Mouse (Mus musculus): ENCODE results near the gene Dnajc12.
"Not testable (repeated sequence)": the region's sequence is repeated elsewhere in the genome, so short reads cannot be mapped to it uniquely, and the experiment has no call there.

Gene Dnajc12

DNA sequence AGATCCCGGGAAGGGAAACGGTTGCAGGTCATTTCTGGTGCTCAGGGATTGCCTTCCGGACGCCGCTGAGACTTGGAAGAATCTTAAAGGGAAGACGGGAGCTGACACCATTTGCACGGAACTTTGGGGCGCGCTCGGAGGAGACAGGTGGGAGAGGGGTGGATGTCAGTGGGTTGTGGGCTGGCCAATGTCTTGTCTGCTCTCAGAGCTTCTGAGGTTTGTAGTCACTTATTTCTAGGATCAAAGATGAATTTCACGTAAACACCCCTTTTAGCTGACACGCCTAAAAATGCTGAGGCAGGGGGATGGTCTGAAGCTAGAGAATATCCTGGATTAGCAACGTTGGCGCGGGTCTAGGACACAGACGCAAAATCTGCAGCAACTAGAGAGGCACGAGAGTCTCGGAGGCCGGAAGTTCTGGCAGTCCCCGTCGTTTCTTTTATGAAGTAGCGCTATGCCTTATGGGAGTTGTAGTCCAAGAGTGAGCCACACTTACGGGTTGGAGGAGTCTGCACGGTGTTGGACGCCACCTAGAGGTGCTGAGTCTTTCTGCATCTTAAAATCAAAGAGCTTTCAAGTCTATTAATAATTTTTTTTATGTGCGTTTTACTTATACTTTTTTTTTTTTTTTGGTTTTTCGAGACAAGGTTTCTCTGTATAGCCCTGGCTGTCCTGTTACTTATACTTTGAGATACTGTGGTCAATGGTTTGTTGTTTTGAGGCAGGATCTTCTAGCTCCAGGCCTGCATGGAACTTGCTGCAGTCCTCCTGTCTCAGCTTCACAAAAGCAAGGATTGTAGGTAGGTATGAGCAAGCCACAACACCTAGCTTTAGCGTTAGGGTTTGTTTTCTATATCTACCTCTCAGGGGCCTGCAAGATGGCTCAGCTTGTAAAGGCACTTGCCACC is at the start of gene Dnajc12:
TSS of gene Dnajc12 (plus strand) at position 72 of the 908 bp plus-strand sequence.
- peak; percentile 86 for DNase-seq (ENCODE audit: low spot score)

DNA sequence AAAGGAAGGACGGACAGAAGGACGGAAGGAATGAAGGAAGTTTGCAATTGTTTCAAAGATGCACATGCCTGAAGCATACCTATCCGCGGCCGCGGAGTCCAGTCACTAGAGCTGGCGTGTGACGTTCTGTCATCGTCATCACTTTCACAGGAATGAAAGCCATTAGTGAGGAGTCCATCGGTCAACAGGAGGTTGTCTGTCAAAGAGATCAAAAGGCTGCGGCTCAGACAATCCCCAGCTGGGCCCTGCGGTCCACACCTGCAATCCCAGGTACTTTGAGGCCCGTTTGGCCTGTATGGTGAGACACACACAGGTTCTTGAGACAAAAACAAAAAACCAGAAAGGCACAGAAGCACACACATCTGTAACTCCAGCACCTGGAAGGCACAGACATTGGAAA is 45.3 kb upstream of the Dnajc12 start:
- no peak for DNase-seq (ENCODE audit: low spot score)

DNA sequence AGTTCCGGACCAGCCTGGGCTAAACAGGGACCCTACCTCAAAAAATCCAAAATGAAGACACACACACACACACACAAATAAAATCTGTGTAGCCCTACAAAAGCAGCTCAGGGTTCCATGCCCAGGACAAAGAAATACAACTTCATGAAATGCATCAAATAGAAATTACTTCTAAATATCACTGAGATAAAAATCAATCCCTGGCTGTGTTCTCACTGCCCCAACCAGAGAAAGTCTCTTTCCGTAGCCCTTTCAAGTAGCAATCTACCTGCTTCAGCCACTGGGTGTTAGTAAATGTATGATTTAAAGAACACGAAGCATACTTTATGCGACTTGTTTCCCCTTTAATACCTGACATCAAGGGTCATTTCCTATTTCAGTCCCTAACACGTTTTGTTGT is 44.9 kb upstream of the Dnajc12 start:
- DNase-seq (ENCODE audit: low spot score): no peak

- peak; percentile 79 for DNase-seq (ENCODE audit: low spot score)
Observed at GRCm38 (mm10) chr10:63337951-63338836, 44.0 kb upstream of the Dnajc12 start.

DNA sequence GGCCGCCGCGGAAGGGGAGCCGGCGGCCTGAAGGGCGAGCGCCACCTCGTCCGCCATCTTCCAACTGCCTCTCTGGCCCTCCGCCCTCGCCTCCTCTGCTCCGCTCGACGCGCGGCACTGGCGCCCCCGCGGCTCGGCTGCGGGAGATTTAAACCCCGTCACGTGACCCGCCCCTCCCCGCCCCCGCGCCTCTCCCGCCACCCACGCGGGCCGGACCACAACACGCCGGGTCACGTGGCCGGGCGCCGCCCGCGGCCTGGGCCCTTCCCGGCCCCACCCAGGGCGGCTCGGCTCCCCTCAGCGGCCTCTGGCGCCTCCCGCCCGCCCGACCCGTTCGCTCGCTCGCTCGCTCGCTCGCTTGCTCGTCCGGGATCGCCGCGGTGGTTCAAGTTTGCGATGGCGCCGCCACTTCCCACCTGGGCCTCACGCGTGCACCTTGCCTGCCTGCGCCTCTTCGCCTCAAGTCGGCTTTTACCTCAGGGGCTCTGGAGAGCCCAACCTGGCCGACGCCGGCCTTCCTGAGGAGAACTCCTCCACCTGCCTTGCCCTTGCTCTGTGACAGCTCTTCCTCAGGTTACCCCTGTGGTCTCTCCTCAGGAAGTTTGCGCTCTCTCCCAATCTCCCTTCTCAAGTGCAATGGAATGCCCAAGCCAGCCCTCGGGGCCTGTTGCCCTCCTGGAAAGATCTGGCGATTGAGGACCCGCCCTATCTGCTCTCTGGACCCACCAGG is 43.2 kb upstream of the Dnajc12 start:
- DNase-seq (ENCODE audit: low spot score): peak; percentile 91

GRCm38 (mm10) chr10:63341351-63341750 is 40.9 kb upstream of the Dnajc12 start:
- DNase-seq (ENCODE audit: low spot score): no peak

GRCm38 (mm10) chr10:63344751-63345150 is 37.5 kb upstream of the Dnajc12 start:
- DNase-seq (ENCODE audit: low spot score): no peak

- DNase-seq (ENCODE audit: low spot score): no peak
Observed at GRCm38 (mm10) chr10:63348291-63348690, 34.0 kb upstream of the Dnajc12 start.

DNA sequence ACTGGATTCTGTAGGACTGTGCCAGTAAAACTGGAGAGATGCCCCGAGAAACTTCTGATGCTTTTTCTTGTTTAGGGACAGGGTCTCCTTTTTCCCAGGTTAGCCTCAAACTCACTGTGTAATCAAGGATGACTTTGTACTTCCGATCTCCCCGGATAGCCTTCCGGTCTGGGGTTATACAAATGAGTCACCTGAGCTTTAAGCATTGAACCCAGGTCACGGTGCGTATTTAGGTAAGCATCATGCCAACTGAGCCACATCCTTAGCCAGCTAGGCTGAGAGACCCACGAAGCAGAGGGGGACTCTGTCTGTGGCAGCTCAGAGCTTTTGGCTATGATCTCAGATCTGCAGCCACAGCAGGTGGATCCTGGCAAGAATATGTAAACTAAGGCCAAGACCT is 31.6 kb upstream of the Dnajc12 start:
- DNase-seq (ENCODE audit: low spot score): no peak

DNA sequence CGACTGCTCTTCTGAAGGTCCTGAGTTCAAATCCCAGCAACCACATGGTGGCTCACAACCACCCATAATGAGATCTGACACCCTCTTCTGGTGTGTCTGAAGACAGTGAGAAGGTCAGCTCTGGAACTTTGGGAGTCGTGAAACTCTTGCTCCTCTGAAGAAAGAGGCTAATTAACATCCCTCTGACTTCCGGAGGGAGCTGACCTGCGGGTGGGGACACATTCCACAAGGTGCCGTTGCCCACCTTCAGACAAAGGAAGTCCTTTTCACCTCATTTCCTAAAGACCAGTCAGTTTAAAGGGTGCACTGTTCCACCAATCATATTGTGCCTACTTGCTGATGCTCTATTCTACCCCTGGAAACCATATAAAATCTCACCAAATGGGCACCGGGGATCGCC is 31.1 kb upstream of the Dnajc12 start:
- not testable (repeated sequence) for DNase-seq (ENCODE audit: low spot score)

DNA sequence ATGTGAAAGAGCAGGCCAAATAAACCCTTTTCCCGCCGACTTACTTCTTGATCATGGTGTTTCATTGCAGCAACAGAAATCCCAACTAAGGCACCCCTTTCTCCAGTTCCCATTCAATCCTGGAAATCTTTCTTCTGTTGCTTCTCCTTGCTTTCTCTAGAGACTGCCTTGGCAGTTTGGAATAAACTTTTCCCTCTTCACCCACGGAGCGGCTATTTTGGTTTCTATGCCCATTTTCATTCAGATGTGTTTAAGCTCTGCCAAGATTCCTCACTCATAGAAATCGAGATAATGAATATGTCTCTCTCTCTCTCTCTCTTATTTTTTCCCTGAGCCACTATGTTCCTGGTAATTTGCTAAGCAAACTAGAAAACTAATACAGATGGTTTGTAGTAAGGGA is 30.1 kb upstream of the Dnajc12 start:
- no peak for DNase-seq (ENCODE audit: low spot score)

GRCm38 (mm10) chr10:63360502-63360901 is 21.7 kb upstream of the Dnajc12 start:
- no peak for DNase-seq (ENCODE audit: low spot score)

- DNase-seq (ENCODE audit: low spot score): no peak
Observed at GRCm38 (mm10) chr10:63365918-63366455, 16.3 kb upstream of the Dnajc12 start.

DNA sequence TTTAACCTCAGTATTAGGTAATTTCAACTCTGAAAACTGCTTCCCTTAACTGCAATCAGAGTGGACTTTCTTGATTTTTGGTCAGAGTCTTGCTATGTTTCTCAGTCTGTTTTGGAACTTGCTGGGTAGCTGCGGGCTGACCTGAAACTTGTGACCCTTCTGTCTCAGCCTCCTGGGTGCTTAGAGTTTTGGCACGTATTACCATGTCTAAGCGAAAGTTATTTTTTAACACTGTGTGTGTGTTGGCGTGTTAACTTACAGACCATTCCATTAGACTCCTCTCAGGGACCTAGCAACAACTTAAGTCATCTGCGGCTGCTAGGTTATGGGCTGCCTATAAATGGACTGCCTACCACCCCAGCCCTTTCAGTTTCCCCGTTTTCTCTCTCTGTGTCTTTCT is 14.9 kb upstream of the Dnajc12 start:
- DNase-seq (ENCODE audit: low spot score): no peak

- DNase-seq (ENCODE audit: low spot score): no peak
Observed at GRCm38 (mm10) chr10:63368041-63368440, 14.2 kb upstream of the Dnajc12 start.

- DNase-seq (ENCODE audit: low spot score): no peak
Observed at GRCm38 (mm10) chr10:63376303-63376702, 5.9 kb upstream of the Dnajc12 start.

DNA sequence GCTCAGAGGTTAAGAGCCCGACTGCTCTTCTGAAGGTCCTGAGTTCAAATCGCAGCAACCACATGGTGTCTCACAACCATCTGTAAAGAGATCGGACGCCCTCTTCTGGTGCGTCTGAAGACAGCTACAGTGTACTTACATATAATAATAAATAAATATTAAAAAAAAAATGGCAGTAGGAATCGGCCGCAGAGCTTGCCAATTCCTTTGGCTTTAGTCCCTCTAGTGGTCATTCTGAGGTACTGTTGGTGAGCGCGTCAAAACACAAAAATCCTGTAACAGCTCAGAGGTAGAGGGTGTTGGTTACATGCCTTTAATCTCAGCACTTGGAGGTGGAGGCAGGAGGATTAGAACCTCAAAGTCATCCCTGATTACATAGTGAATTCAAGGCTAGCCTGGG is 4.8 kb upstream of the Dnajc12 start:
- peak; percentile 26 for DNase-seq (ENCODE audit: low spot score)

DNA sequence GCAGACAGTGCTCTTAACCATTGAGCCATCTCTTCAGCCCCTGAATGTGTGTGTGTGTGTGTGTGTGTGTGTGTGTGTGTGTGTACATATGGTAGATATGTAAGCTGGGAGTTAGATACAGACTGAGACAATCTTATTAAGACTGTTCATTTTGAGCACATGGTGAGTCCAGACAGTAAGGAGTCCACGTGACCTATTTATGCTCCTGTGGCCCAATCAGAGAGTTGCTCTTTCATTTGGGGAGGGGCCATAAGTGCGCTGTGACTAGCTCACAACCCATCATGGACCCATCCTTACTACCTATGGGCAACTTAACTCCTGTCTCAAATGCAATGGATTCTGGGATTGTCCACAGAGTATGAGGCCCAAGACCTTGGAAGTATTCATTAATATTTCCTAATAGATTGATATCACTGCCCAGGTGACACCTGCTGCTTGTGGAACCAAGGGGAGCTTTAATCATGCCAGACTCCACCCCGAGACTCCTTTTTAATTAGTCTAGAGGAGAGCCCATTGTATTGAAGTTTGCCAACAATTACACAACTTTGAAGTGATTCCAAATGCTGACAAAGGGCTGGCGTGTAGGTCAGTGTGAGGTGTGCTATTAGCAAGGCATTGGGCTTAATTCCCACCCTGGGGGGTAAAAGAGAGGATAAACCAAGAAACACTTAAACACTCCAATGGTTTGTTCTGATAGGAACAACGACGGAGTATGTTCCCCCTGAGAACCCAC is 3.1 kb upstream of the Dnajc12 start:
- no peak for DNase-seq (ENCODE audit: low spot score)

GRCm38 (mm10) chr10:63381498-63382280 is 554 bp upstream of the Dnajc12 start, which contains the start of gene Sirt1:
Sirt1 (minus strand) TSS chr10:63381704.
- DNase-seq (ENCODE audit: low spot score): no peak

GRCm38 (mm10) chr10:63385897-63386296 is 3.7 kb downstream of the Dnajc12 start:
- not testable (repeated sequence) for DNase-seq (ENCODE audit: low spot score)

Data from testis, postnatal 14 days (tissue).